Mouse (Mus musculus) midbrain, embryonic 13.5 days (tissue): Measurements from ENCODE around the gene Plekhg3. TPM values are rescaled to one million over a fixed set of nuclear protein-coding genes. Genes with fewer than 3 reads are reported as not detected.

Experiments used
- ATAC-seq: fragments of 200-750 bp; cut with Nextera tagmentation; 2 replicates; pipeline ENCODE4 v1.8.0; 2017; ENCODE audit warnings: mild to moderate bottlenecking, moderate TSS enrichment, moderate library complexity
- H3K27ac ChIP-seq: fragments of 300-500 bp; sonication (generic); 2 replicates; pipeline ENCODE4 v1.5.1; 2015; ENCODE audit warnings: inconsistent platforms, mild to moderate bottlenecking, moderate library complexity
- H3K27me3 ChIP-seq: fragments of 300-500 bp; sonication (generic); 2 replicates; pipeline ENCODE4 v1.6.1; 2015; ENCODE audit warnings: mild to moderate bottlenecking, inconsistent platforms
- H3K36me3 ChIP-seq: fragments of 300-500 bp; sonication (generic); 2 replicates; pipeline ENCODE4 v1.6.1; 2015; ENCODE audit warnings: mild to moderate bottlenecking, inconsistent platforms
- H3K4me1 ChIP-seq: fragments of 300-500 bp; sonication (generic); replicated peaks from 2 replicates; pipeline ENCODE4 v1.6.1; 2015; ENCODE audit warnings: inconsistent platforms
- H3K4me2 ChIP-seq: fragments of 300-500 bp; sonication (generic); replicated peaks from 2 replicates; pipeline ENCODE4 v1.6.1; 2015; ENCODE audit warnings: moderate library complexity, mild to moderate bottlenecking, inconsistent platforms
- H3K4me3 ChIP-seq: fragments of 300-500 bp; sonication (generic); replicated peaks from 2 replicates; pipeline ENCODE4 v1.5.1; 2015; ENCODE audit warnings: mild to moderate bottlenecking, inconsistent platforms
- H3K9ac ChIP-seq: fragments of 300-500 bp; sonication (generic); replicated peaks from 2 replicates; pipeline ENCODE4 v1.6.1; 2015; ENCODE audit warnings: mild to moderate bottlenecking, inconsistent platforms
- H3K9me3 ChIP-seq: fragments of 300-500 bp; sonication (generic); 2 replicates; pipeline ENCODE4 v1.6.1; 2016; ENCODE audit warnings: mild to moderate bottlenecking, inconsistent platforms
- WGBS: fragments of 180-500 bp; shearing (Covaris S2); methylation state at CpG from one replicate; pipeline ENCODE4 v1.1.7; 2015; 5-methylcytosine and 5-hydroxymethylcytosine counted together
- polyA plus RNA-seq: library from polyadenylated mRNA; unstranded; fragments of >200 nt; fragmentation: Nextera tagmentation; extraction: Ambion mirVana; gene quantifications from 2 replicates; pipeline ENCODE4 v1.2.1, GENCODE M21; 2015

Gene Plekhg3
- polyA plus RNA-seq = 0.78 and 1.4 TPM in 2 replicates

DNA sequence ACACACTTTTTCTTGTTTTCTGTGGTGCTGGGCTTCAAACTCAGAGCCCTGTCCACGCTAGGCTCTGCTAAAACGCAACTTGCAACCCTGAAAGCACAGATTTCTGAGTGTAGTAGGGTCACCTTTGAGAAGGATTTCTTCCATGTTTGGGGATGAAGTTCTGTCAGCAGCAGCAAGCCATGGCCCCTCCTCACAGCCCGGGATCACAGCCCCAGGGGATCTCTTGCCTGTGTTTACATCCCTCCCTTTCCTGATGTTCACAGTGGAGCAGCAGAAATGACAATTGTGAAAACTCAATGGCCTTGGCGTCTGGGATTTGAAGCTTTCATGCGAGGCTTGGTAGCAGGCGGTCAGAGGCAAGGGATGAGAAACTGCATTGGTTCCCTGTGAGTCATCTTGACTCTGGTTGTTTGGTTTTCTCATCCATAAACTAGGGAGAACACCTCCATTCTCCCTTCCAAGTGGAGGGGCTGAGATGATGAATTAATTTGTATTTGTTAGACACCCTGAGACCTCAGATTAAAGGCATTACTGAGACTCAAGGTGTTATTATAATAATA, at the start of gene Plekhg3:
TSS of gene Plekhg3 (plus strand) at position 312 of the 560 bp plus-strand sequence.
- WGBS = 32% methylated on average over 6 of the region's 6 CpGs
- no peak within 1 kb of the TSS for H3K9ac ChIP-seq
- H3K4me3 ChIP-seq = no peak within 1 kb of the TSS
- H3K4me2 ChIP-seq = no peak within 1 kb of the TSS
- peaks cover 27% of the 10 kb centered on the region for H3K4me1 ChIP-seq
- no peak within 1 kb of the TSS for H3K27ac ChIP-seq
- ATAC-seq = no peak
- H3K27me3 ChIP-seq = peaks cover 72% of the 10 kb centered on the region
- H3K9me3 ChIP-seq = no peaks in the 10 kb centered on the region
- no peaks in the 10 kb centered on the region for H3K36me3 ChIP-seq

- Histone ChIP-seq H3K27ac (no peak overlapping the region), H3K9ac (no peak overlapping the region), H3K4me2 (no peak overlapping the region), H3K9me3 (no peaks in the 10 kb centered on the region), H3K27me3 (no peaks in the 10 kb centered on the region), H3K4me1 (no peaks in the 10 kb centered on the region), H3K4me3 (no peak overlapping the region), H3K36me3 (no peaks in the 10 kb centered on the region)
- ATAC-seq = no peak
- WGBS = 77% methylated on average over 2 of the region's 2 CpGs
Observed at GRCm38 (mm10) chr12:76482446-76482845, 48.2 kb upstream of the Plekhg3 start.

DNA sequence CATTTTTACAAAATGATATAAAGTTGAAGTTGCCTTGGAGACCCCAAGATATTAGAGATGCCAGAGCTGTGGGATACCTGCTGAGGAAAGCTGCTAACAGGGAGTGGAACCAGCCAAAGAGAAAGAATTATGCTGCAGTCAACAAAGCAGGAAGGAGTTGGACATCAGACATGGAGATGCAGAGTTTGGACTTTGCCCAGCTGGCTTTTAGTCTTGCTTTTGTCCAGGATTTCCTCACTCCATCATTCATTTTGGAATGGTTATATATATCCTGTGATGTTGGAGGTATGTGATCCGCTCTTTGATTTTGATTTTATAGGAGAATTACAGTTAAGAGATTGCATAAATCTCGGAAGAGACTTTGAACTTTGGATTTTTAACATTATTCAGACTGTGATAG, 47.7 kb upstream of the Plekhg3 start:
- Histone ChIP-seq H3K4me3 (no peak overlapping the region), H3K36me3 (no peaks in the 10 kb centered on the region), H3K4me2 (no peak overlapping the region), H3K27ac (no peak overlapping the region), H3K9me3 (no peaks in the 10 kb centered on the region), H3K27me3 (no peaks in the 10 kb centered on the region), H3K4me1 (no peaks in the 10 kb centered on the region), H3K9ac (no peak overlapping the region)
- 95% methylated on average over 2 of the region's 2 CpGs for WGBS
- ATAC-seq = no peak

DNA sequence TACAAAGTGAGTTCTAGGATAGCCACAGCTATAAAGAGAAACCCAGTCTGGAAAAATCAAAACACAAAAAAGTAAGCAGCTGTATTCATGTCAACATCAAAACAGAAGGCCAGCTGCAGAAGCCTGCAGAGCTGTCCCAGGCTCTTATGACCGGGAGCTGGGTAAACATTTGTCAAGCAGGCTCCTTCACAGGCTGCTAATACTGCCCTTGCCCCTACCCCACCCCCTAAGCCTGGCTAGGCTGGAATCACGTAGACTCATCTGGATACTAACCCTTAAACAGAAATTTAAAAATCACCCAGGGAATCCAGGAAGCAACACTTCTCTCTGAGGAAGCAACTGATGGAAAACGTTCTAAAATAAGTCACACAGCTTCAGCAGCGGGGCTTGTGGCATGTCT, 45.8 kb upstream of the Plekhg3 start:
- 61% methylated on average over 4 of the region's 4 CpGs for WGBS
- no peaks in the 10 kb centered on the region for H3K27me3 ChIP-seq

DNA sequence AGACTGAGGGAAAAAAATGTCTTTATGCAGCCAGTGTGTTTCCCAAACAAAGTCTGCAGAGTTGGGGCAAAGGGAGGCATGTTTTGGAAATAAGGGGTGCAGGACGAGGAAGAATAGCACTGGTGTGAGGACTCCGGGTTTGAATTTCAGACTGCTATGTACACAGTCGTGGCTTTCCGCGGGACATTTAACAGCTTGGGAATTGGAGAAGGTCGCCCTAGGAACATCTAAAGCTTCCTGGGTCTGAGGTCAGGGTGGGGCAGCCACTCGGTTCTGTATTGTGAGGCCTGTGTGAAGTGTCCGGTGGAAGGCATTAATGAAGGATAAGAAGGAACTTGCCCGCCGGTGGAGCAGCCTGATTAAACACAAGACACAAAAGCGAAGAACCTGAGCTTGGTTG, 45.3 kb upstream of the Plekhg3 start:
- Histone ChIP-seq H3K4me2 (no peak overlapping the region), H3K27me3 (no peaks in the 10 kb centered on the region), H3K4me1 (no peaks in the 10 kb centered on the region), H3K4me3 (no peak overlapping the region), H3K9ac (no peak overlapping the region), H3K36me3 (no peaks in the 10 kb centered on the region), H3K27ac (no peak overlapping the region), H3K9me3 (no peaks in the 10 kb centered on the region)
- 48% methylated on average over 11 of the region's 11 CpGs for WGBS
- no peak for ATAC-seq

More for the DNA sequence above, 45.8 kb upstream of the Plekhg3 start:
- Histone ChIP-seq H3K4me2 (no peak overlapping the region), H3K4me1 (no peaks in the 10 kb centered on the region), H3K9ac (no peak overlapping the region), H3K4me3 (no peak overlapping the region), H3K36me3 (no peaks in the 10 kb centered on the region), H3K9me3 (no peaks in the 10 kb centered on the region), H3K27ac (no peak overlapping the region)
- no peak for ATAC-seq

- no peak overlapping the region for H3K27ac ChIP-seq
- no peak overlapping the region for H3K4me2 ChIP-seq
- no peaks in the 10 kb centered on the region for H3K36me3 ChIP-seq
- no peak overlapping the region for H3K9ac ChIP-seq
- WGBS = 85% methylated on average over 9 of the region's 9 CpGs
- H3K27me3 ChIP-seq = no peaks in the 10 kb centered on the region
- ATAC-seq = no peak
- no peaks in the 10 kb centered on the region for H3K9me3 ChIP-seq
- H3K4me1 ChIP-seq = no peaks in the 10 kb centered on the region
- no peak overlapping the region for H3K4me3 ChIP-seq
Observed at GRCm38 (mm10) chr12:76486943-76487342, 43.7 kb upstream of the Plekhg3 start.

DNA sequence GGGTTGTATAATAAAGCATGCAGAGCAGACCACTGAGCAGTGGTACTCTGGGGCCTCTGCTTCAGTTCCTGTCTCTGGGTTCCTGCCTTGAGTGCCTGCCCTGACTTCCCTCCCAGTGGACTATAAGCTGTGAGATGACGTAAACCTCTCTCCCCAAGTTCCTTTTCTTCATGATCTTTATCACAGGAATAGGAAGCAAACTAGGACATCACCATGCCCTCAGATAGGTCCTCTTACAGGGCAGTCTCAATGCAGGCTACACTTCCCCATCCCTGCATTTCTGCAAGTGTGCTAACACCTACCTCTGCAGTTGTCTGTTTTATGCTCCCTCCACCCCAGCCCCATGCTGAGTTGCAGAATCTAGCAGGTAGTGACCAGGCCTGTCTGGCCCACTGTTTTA, 39.9 kb upstream of the Plekhg3 start:
- ATAC-seq = no peak
- H3K4me1 ChIP-seq = no peaks in the 10 kb centered on the region
- no peak overlapping the region for H3K9ac ChIP-seq
- no peaks in the 10 kb centered on the region for H3K9me3 ChIP-seq
- H3K27me3 ChIP-seq = peaks cover 9% of the 10 kb centered on the region; the same call in 1 of the 2 replicates
- no peak overlapping the region for H3K27ac ChIP-seq
- no peaks in the 10 kb centered on the region for H3K36me3 ChIP-seq
- no peak overlapping the region for H3K4me3 ChIP-seq
- 97% methylated on average over 1 of the region's 1 CpGs for WGBS
- no peak overlapping the region for H3K4me2 ChIP-seq

- 68% methylated on average over 5 of the region's 5 CpGs for WGBS
Observed at GRCm38 (mm10) chr12:76493462-76493861, 37.2 kb upstream of the Plekhg3 start.

GRCm38 (mm10) chr12:76495381-76495780, 35.3 kb upstream of the Plekhg3 start:
- no peak for ATAC-seq
- H3K27ac ChIP-seq = no peak overlapping the region
- whole genome bisulfite sequencing = 85% methylated on average over 4 of the region's 4 CpGs
- no peak overlapping the region for H3K9ac ChIP-seq
- no peaks in the 10 kb centered on the region for H3K9me3 ChIP-seq
- H3K4me1 ChIP-seq = no peaks in the 10 kb centered on the region
- no peak overlapping the region for H3K4me2 ChIP-seq
- peaks cover 10% of the 10 kb centered on the region; the same call in 1 of the 2 replicates for H3K27me3 ChIP-seq
- no peak overlapping the region for H3K4me3 ChIP-seq
- no peaks in the 10 kb centered on the region for H3K36me3 ChIP-seq

More at GRCm38 (mm10) chr12:76493462-76493861, 37.2 kb upstream of the Plekhg3 start:
- Histone ChIP-seq H3K4me3 (no peak overlapping the region), H3K9ac (no peak overlapping the region), H3K9me3 (no peaks in the 10 kb centered on the region), H3K27me3 (peaks cover 10% of the 10 kb centered on the region; the same call in 1 of the 2 replicates), H3K27ac (no peak overlapping the region), H3K4me1 (no peaks in the 10 kb centered on the region), H3K36me3 (no peaks in the 10 kb centered on the region), H3K4me2 (no peak overlapping the region)
- no peak for ATAC-seq

DNA sequence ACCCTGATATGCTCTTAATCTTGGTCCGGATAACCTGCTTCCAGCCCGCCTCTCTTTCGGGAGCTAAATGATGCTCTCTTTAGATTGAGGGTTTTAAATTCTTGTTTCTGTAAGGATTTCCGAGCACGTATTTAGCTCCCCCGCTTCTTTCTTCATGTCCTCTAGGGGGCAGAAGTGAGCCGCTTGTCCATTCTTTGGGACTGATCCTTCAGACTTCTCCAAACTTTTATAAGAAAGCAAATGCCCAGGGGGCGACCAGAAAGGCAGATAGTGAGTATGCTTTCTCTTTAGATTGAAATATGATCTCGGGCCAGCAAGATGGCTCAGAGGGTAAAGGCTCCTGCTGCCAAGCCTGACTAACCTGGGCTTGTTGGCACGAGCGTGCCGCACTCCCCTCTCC, 34.4 kb upstream of the Plekhg3 start:
- WGBS = 31% methylated on average over 12 of the region's 12 CpGs
- no peaks in the 10 kb centered on the region for H3K4me1 ChIP-seq
- no peak for ATAC-seq
- H3K4me3 ChIP-seq = no peak overlapping the region
- H3K9ac ChIP-seq = no peak overlapping the region
- no peak overlapping the region for H3K27ac ChIP-seq
- no peaks in the 10 kb centered on the region for H3K36me3 ChIP-seq
- peaks cover 10% of the 10 kb centered on the region; the same call in 1 of the 2 replicates for H3K27me3 ChIP-seq
- no peaks in the 10 kb centered on the region for H3K9me3 ChIP-seq
- no peak overlapping the region for H3K4me2 ChIP-seq

DNA sequence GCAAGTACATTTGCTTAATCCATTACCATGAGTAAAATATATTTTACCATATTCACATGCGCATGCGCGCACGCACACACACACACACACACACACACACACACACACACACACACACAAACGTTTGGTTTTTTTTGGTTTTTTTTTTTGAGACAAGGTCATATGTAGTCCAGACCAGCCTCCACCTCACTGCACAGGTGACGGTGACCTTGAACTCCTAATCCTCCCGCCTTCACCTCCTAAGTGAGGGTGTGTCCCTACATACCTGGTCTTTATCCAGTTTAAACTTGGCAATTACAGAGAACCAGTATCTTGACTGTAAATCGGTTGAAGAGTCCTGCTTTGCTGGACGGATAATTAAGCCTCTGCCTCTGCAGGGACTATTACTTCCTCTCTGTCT, 31.4 kb upstream of the Plekhg3 start:
- Histone ChIP-seq H3K9me3 (no peaks in the 10 kb centered on the region), H3K27ac (no peak overlapping the region), H3K4me3 (no peak overlapping the region), H3K27me3 (peaks cover 10% of the 10 kb centered on the region; the same call in 1 of the 2 replicates), H3K4me2 (no peak overlapping the region), H3K4me1 (no peaks in the 10 kb centered on the region), H3K9ac (no peak overlapping the region), H3K36me3 (no peaks in the 10 kb centered on the region)
- no peak for ATAC-seq
- 94% methylated on average over 9 of the region's 9 CpGs for WGBS

- Histone ChIP-seq H3K4me3 (no peak overlapping the region), H3K9ac (no peak overlapping the region), H3K4me1 (no peaks in the 10 kb centered on the region), H3K27me3 (peaks cover 8% of the 10 kb centered on the region; the same call in 1 of the 2 replicates), H3K9me3 (no peaks in the 10 kb centered on the region), H3K36me3 (no peaks in the 10 kb centered on the region), H3K27ac (no peak overlapping the region), H3K4me2 (no peak overlapping the region)
- 89% methylated on average over 6 of the region's 6 CpGs for WGBS
- no peak for ATAC-seq
Observed at GRCm38 (mm10) chr12:76500055-76500454, 30.6 kb upstream of the Plekhg3 start.

DNA sequence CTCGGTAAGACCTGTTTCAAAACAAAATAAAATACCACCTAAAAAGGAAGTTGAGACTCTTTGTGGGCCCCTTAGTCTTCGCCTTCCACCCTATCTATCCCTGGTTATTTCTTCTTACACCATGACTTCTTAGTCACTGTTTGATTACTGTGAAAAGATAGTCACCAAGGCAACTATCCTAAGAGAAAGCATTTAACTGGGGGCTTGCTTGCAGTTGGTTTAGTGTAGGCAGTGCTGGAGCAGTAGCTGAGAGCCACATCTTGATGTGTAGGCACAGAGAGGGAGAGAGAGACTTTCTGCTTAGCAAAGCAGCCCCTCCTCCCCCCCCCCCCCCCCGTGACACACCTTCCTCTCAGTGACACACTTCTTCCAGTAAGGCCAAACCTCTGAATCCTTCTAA, 29.8 kb upstream of the Plekhg3 start:
- H3K4me1 ChIP-seq = no peaks in the 10 kb centered on the region
- no peak overlapping the region for H3K9ac ChIP-seq
- no peak overlapping the region for H3K27ac ChIP-seq
- no peaks in the 10 kb centered on the region for H3K9me3 ChIP-seq
- H3K27me3 ChIP-seq = no peaks in the 10 kb centered on the region; the same call in 1 of the 2 replicates
- H3K4me2 ChIP-seq = no peak overlapping the region
- WGBS = 65% methylated on average over 3 of the region's 3 CpGs
- no peak for ATAC-seq
- no peak overlapping the region for H3K4me3 ChIP-seq
- H3K36me3 ChIP-seq = no peaks in the 10 kb centered on the region
